Mouse (Mus musculus): Measurements from ENCODE around the gene Olfr891. TPM values are rescaled to one million over a fixed set of nuclear protein-coding genes. Genes with fewer than 3 reads are reported as not detected.
"Not testable (repeated sequence)": the region's sequence is repeated elsewhere in the genome, so short reads cannot be mapped to it uniquely, and the experiment has no call there.

The Olfr891 gene
- not detected in 2 replicates for polyA plus RNA-seq (2016; fragmentation: Nextera tagmentation; extraction: Ambion mirVana)

DNA sequence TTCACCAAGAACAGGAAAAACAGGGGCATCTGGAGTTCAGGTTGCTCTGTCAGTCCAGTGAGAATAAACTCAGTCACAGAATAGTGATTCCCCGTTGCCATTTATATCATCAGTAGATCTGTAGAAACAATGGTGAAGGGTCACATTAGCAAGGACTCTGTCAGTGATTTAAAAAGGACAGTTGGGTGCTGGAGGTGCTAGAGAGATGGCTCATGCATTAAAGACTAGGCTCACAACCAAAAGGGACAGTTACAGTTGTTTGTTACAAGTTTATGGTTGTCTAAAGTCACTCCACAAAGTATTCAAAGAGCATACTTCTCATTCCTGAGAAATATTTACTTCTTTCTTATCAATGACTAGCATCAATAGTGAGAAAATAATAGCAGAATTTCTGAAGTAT, at the start of gene Olfr891:
Gene Olfr891, minus strand, starts transcription at position 101 of the 400 bp plus-strand sequence.
- Histone ChIP-seq H3K27ac (replicated peaks) (no peak within 1 kb of the TSS), H3K9me3 (replicated peaks) (peaks cover 15% of the 10 kb centered on the region; the same call in 1 of the 2 replicates), H3K27me3 (ENCODE audit: low read depth, poor library complexity, severe bottlenecking) (no peaks in the 10 kb centered on the region), H3K4me1 (no peaks in the 10 kb centered on the region), H3K36me3 (no peaks in the 10 kb centered on the region), H3K4me3 (no peak within 1 kb of the TSS)
- no peak for DNase-seq (ENCODE audit: low spot score)
- WGBS, result 89% methylated on average over 1 of the region's 1 CpGs

DNA sequence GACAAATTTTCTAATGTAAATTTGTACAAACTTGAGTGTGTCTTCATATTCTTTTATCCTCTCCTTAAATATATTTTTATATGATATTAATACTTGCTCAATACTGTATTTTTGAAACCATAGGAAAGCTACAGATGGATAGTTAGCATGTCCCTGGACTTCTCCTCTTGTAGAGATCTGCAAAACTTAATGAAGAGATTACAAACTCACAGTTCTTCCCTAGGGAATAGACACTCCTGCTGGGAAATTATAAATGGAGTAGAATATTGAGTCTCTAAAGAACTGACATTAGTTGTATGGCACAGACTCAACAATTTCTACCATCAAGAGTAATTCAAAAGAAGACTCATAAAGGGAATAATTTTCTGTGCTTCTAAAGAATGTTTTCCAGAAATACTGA, 37.1 kb upstream of the Olfr891 start, which contains the start of gene Olfr894:
Gene Olfr894, plus strand, starts transcription at position 301 of the 400 bp plus-strand sequence.
- no peak for DNase-seq (ENCODE audit: low spot score)
- no peaks in the 10 kb centered on the region for H3K27me3 ChIP-seq (ENCODE audit: low read depth, poor library complexity, severe bottlenecking)
- no peaks in the 10 kb centered on the region for H3K4me1 ChIP-seq
- no peaks in the 10 kb centered on the region for H3K36me3 ChIP-seq
- H3K4me3 ChIP-seq, result no peak within 1 kb of the TSS
- no peaks in the 10 kb centered on the region for H3K9me3 ChIP-seq (replicated peaks)
- no peak within 1 kb of the TSS for H3K27ac ChIP-seq (replicated peaks)

DNA sequence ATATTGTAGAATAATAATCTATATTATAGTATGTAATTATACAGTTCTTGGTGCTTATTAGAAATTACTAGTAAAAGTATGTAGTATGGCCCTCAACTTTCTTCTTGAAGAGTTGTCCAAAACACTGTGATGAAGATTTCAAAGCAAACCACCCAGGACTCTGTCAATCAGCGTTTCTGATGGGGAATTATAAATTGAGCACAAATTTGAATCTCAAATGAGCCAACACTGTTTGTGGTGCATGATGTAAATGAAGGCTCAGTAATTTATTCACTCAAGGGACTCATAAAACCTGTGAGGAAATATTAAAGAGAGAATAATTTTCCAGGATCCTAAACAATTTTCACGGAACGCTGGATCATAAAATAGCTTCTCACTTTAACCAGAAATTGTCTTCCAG, 27.4 kb upstream of the Olfr891 start, which contains the start of gene Olfr893:
Gene Olfr893, plus strand, starts transcription at position 301 of the 400 bp plus-strand sequence.
- no peak for DNase-seq (ENCODE audit: low spot score)
- no peaks in the 10 kb centered on the region for H3K9me3 ChIP-seq (replicated peaks)
- H3K27me3 ChIP-seq (ENCODE audit: low read depth, poor library complexity, severe bottlenecking), result no peaks in the 10 kb centered on the region
- H3K27ac ChIP-seq (replicated peaks), result no peak within 1 kb of the TSS
- H3K36me3 ChIP-seq, result no peaks in the 10 kb centered on the region
- no peaks in the 10 kb centered on the region for H3K4me1 ChIP-seq
- no peak within 1 kb of the TSS for H3K4me3 ChIP-seq
- WGBS, result 92% methylated on average over 3 of the region's 3 CpGs

DNA sequence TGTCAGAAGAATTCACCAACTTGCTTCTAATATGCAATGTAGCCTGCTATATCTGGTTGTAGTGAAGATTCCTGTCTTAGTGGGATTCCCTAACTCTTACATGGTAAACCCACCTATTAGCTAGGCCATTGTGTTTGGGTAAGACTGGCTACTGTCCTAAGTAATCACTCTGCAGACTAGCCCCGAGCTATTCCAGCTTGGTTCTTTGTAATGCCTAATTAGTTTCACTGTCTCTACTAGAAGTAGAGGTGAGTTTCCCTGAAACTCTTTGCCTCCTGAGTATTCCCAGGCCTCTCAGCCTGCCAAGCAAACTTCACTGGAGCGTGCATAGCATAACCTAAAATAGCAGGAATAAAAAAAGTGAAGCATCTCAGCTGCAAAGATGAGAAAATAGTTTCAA, 12.3 kb downstream of the Olfr891 start:
- not testable (repeated sequence) for H3K9me3 ChIP-seq (replicated peaks); H3K36me3 ChIP-seq; H3K4me3 ChIP-seq; H3K27ac ChIP-seq (replicated peaks); H3K4me1 ChIP-seq; H3K27me3 ChIP-seq (ENCODE audit: low read depth, poor library complexity, severe bottlenecking); DNase-seq (ENCODE audit: low spot score)
- 61% methylated on average over 2 of the region's 2 CpGs for WGBS

DNA sequence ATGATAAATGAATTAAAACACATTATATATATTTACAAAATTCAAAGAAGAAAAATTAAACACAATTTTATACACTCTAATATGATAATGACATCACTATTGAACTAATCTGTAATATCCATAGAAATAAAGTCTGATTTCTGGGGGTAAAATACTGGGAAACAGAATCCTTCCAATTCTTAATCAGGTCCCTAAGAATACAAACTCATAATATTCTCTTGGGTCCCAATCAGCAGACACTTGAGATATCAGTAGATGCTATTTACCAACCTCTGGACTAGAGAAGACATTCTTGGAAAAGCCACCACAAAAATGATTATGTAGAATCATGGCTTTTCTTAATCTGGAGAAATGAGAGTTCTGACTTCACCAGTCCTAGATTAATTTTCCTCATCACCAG, 38.4 kb downstream of the Olfr891 start, which contains the start of gene Olfr890:
Gene Olfr890, plus strand, starts transcription at position 301 of the 400 bp plus-strand sequence.
- no peak within 1 kb of the TSS for H3K4me3 ChIP-seq
- no peaks in the 10 kb centered on the region for H3K4me1 ChIP-seq
- no peaks in the 10 kb centered on the region for H3K9me3 ChIP-seq (replicated peaks)
- DNase-seq (ENCODE audit: low spot score), result no peak
- H3K27ac ChIP-seq (replicated peaks), result no peak within 1 kb of the TSS
- no peaks in the 10 kb centered on the region for H3K36me3 ChIP-seq
- no peaks in the 10 kb centered on the region for H3K27me3 ChIP-seq (ENCODE audit: low read depth, poor library complexity, severe bottlenecking)

Other genes with a start within 250 kb of the Olfr891 start
- gene Olfr881, start 189.0 kb downstream of the Olfr891 start, polyA plus RNA-seq (2016; fragmentation: Nextera tagmentation; extraction: Ambion mirVana), result not detected in 2 replicates
- gene Olfr883, start 155.0 kb downstream of the Olfr891 start, polyA plus RNA-seq (2016; fragmentation: Nextera tagmentation; extraction: Ambion mirVana), result not detected in 2 replicates
- not detected in 2 replicates for gene Olfr884, start 134.3 kb downstream of the Olfr891 start, polyA plus RNA-seq (2016; fragmentation: Nextera tagmentation; extraction: Ambion mirVana)
- not detected in 2 replicates for gene Olfr885, start 119.5 kb downstream of the Olfr891 start, polyA plus RNA-seq (2016; fragmentation: Nextera tagmentation; extraction: Ambion mirVana)
- gene Olfr887, start 96.7 kb downstream of the Olfr891 start, polyA plus RNA-seq (2016; fragmentation: Nextera tagmentation; extraction: Ambion mirVana), result not detected in 2 replicates
- not detected in 2 replicates for gene Olfr888, start 72.7 kb downstream of the Olfr891 start, polyA plus RNA-seq (2016; fragmentation: Nextera tagmentation; extraction: Ambion mirVana)
- 0.11 and 0.16 TPM in 2 replicates for gene Olfr889, start 65.6 kb downstream of the Olfr891 start, polyA plus RNA-seq (2016; fragmentation: Nextera tagmentation; extraction: Ambion mirVana)
- gene Olfr890, start 38.3 kb downstream of the Olfr891 start, polyA plus RNA-seq (2016; fragmentation: Nextera tagmentation; extraction: Ambion mirVana), result not detected in 2 replicates
- gene Olfr893, start 27.5 kb upstream of the Olfr891 start, polyA plus RNA-seq (2016; fragmentation: Nextera tagmentation; extraction: Ambion mirVana), result not detected in 2 replicates
- gene Olfr894, start 37.2 kb upstream of the Olfr891 start, polyA plus RNA-seq (2016; fragmentation: Nextera tagmentation; extraction: Ambion mirVana), result not detected in 2 replicates
- gene Olfr143, start 72.0 kb upstream of the Olfr891 start, polyA plus RNA-seq (2016; fragmentation: Nextera tagmentation; extraction: Ambion mirVana), result not detected in 2 replicates
- not detected in 2 replicates for gene Olfr895, start 87.0 kb upstream of the Olfr891 start, polyA plus RNA-seq (2016; fragmentation: Nextera tagmentation; extraction: Ambion mirVana)
- not detected in 2 replicates for gene Olfr896-ps1, start 110.3 kb upstream of the Olfr891 start, polyA plus RNA-seq (2016; fragmentation: Nextera tagmentation; extraction: Ambion mirVana)
- gene Olfr25, start 148.2 kb upstream of the Olfr891 start, polyA plus RNA-seq (2016; fragmentation: Nextera tagmentation; extraction: Ambion mirVana), result not detected in 2 replicates
- gene Olfr898, start 167.6 kb upstream of the Olfr891 start, polyA plus RNA-seq (2016; fragmentation: Nextera tagmentation; extraction: Ambion mirVana), result not detected in 2 replicates
- not detected in 2 replicates for gene Olfr250, start 186.1 kb upstream of the Olfr891 start, polyA plus RNA-seq (2016; fragmentation: Nextera tagmentation; extraction: Ambion mirVana)
- gene Olfr251, start 196.3 kb upstream of the Olfr891 start, polyA plus RNA-seq (2016; fragmentation: Nextera tagmentation; extraction: Ambion mirVana), result not detected in 2 replicates
- gene Olfr147, start 220.9 kb upstream of the Olfr891 start, polyA plus RNA-seq (2016; fragmentation: Nextera tagmentation; extraction: Ambion mirVana), result not detected in 2 replicates
- gene Olfr901, start 248.6 kb upstream of the Olfr891 start, polyA plus RNA-seq (2016; fragmentation: Nextera tagmentation; extraction: Ambion mirVana), result not detected in 2 replicates